Mouse (Mus musculus): Measurements from ENCODE around the gene Bmpr2.

Bmpr2 gene

DNA sequence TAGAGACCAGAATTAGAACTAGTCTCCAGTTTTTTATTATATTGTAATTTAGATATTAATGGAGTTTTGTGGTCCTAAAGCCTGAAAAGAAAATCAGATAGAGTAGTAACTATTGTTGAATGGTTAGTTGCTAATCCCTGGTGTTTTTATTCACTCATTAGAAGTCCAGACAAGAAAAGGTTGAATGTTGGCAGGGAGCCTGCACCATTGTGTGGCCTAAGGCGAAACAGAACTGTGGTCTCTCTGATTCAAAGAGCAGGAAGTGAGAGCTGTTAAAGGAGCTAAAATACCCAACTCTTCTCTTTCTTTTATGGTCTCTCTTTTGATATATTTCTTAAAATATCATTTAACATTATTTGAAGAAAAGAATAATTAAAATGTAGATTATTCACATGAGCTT is 32.1 kb downstream of the Bmpr2 start:
- CTCF ChIA-PET, result no interaction called here

DNA sequence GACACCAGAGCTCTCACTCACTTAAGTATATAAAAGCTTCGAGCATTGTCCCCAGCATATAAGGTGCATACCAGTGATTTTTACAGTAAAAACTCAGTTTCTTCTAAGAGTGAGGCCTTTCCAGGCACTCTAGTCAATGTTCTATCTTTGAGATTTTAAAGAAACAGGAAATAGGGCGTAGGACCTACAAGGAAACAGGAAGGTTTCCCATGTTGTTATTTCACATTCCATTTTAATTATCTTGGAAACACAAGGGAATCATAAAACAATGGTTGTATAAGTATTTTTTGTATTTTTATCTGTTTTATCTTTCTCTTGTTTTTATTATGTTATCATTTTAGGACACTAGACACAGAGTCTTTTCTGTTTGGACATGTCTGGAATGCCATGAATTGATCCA is 34.7 kb downstream of the Bmpr2 start:
- CTCF ChIA-PET, result no interaction called here

- CTCF ChIA-PET, result no interaction called here
These were observed 41.2 kb downstream of the Bmpr2 start for GRCm38 (mm10) chr1:59804363-59804762.

- CTCF ChIA-PET, result no interaction called here
These were observed 46.7 kb downstream of the Bmpr2 start for GRCm38 (mm10) chr1:59809921-59810320.

- CTCF ChIA-PET, result no interaction called here
These were observed 49.6 kb downstream of the Bmpr2 start for GRCm38 (mm10) chr1:59812782-59813181.

GRCm38 (mm10) chr1:59825421-59825820 is 62.2 kb downstream of the Bmpr2 start:
- CTCF ChIA-PET, result no interaction called here

- CTCF ChIA-PET, result no interaction called here
These were observed 63.4 kb downstream of the Bmpr2 start for GRCm38 (mm10) chr1:59826583-59826982.

DNA sequence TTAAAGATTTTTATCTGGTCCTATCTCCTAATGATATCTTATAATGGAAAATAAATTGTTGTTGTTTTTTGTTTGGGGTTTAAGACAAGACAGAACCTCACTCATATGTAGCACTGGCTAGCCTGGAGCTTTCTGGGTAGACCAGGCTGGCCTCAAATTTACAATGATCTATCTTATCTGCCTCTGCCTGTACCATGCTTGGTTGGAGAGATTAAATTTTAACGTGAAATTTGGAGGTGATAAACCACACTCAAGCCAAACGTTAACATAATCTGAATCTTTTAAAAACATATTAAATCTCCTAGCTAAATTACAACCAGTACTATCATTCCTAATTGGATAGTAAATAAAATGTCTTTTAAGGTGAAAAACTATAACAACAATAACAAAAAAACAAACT is 66.2 kb downstream of the Bmpr2 start:
- CTCF ChIA-PET, result no interaction called here

- CTCF ChIA-PET, result interaction anchor here (0.5 kb wide), 1 partner anchor 574 kb away, joined by 3 read pairs; no protein-coding TSS in a partner anchor
These were observed 67.0 kb downstream of the Bmpr2 start for GRCm38 (mm10) chr1:59830194-59830593.

DNA sequence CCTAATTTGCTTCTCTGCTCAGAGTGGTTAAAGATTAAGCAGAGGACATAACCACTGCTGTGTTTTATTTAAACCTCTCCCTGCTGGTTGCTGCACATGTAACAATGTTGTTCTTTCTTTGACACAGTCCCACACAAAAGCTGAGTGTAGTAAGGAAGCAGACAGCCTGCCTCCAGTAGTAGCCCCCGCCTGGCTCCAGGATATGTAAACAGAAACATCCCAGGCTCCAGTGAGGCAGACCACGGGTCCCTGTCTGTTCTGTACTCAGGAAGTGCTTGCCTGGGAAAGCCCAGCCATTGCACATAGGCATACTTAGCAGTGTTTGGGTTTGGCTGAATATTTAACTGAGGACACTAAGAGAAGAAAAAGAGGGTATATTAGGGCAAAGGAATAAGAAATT is 70.5 kb downstream of the Bmpr2 start:
- CTCF ChIA-PET, result interaction anchor here (0.6 kb wide), 1 partner anchor 284 kb away, joined by 4 read pairs; no protein-coding TSS in a partner anchor

DNA sequence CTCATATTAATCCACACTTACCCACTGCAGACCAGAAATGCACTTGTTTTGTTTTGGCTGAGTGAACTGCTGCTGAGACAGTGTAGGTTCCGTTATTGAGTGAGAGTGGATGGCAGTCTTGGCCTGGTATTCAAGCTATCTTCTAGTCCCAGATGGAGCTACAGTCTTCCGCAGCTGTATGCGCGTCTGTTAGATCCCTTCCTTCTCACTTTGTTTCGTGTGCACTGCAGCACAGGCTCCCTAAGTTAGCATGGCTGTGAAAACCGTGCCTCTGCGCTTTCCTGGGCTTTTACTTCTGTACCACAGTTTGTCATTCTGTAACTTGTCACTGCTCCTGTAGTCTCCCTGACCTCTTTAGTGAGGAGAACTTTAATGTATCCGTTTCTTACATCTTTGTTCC is 85.1 kb downstream of the Bmpr2 start:
- CTCF ChIA-PET, result no interaction called here

DNA sequence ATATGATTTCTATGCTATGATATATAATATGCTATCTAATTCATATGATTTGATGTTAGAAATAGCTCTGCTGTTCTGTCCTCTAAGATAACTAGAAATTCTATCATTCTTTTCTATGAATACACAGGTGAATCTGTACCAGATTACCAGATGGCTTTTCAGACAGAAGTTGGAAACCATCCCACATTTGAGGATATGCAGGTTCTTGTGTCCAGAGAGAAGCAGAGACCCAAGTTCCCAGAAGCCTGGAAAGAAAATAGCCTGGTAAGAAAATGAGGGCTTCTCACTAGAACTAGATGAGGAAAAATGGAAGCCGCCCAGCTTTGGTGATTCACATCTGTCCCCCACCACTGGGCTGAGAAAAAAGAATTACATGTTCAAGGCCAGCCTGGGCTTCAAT is 95.8 kb downstream of the Bmpr2 start:
- CTCF ChIA-PET, result no interaction called here

DNA sequence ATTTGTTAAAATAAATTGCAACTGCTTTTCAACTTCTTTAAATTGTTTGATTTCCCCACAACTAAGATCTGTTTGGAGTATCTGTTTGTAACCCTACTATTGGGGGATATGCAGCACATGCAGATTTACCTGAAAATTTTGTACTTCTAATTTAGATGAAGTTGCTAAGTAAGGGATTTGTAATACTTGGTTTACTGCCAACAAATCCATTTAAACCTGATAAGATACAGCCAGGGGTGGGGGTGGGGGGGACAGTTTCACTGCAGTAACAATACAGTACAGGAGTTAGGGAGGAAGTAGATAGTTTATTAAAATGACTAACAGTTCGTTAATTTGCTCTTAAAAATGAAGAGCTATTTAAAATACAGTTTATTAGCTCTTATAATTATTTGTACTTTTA is 98.9 kb downstream of the Bmpr2 start:
- CTCF ChIA-PET, result no interaction called here

GRCm38 (mm10) chr1:59868041-59868440 is 104.8 kb downstream of the Bmpr2 start:
- CTCF ChIA-PET, result no interaction called here

DNA sequence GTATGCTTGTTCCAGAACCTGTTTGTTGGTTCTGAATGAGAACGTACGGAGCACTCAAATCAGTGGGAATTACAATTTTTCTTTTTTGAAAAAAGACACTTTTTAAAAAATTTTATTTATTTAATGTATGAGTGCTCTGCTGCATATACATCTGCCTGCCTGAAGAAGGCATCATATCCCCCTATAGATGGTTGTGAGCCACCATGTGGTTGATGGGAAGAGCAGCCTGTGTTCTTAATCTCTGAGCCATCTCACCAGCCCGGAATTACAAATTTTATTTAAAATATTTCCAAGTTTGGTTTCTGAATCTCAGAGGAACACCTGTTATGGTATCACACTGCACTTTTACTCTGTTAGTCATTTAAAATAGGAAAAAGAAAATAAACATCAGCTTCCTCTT is 110.8 kb downstream of the Bmpr2 start:
- CTCF ChIA-PET, result no interaction called here

DNA sequence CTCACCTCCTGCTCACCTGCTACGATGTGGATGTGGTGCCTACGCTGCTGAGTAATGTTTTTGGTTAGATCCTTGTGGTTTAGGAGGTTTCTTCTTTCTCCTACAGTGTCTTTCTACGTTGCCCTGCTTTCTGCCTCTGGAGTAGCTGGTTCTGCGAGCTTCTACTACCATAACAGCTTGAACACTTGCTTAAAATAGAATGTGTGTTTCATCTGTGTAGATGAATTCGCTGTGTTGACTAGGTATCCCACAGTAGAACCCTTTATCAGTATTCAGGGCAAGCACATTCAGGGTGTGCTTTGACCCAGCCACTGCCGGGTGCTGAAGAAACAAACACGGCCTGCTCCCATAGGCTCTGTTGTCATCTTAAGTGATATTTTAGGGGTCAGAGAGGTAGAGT is 114.9 kb downstream of the Bmpr2 start:
- CTCF ChIA-PET, result no interaction called here

- CTCF ChIA-PET, result interaction anchor here (0.6 to 1.0 kb wide), 3 partner anchors 74 to 413 kb away, joined by 3 read pairs; no protein-coding TSS in a partner anchor
These were observed 120.3 kb downstream of the Bmpr2 start for GRCm38 (mm10) chr1:59883349-59884134.

DNA sequence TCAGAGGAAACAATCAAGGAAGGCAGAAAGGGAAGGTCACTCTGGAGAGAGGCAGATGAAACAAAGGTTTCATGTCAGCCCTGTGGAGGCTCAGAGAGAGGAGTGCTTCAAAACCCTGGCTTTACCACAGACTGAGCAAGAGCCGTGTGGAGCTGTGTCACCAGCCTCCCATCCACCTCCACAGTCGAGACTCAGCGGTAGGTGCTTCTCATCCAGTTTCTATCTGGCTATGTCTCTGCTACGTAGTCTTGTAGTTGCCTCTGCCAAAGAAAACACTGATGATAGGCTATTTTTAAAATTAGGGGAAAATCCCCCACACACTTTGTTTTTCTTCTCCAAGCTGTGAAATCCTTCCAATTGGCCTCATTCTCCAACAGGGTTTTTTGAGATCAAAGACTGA is 123.7 kb downstream of the Bmpr2 start:
- CTCF ChIA-PET, result interaction anchor here (0.6 kb wide), 1 partner anchor 27 kb away, joined by 4 read pairs; no protein-coding TSS in a partner anchor

DNA sequence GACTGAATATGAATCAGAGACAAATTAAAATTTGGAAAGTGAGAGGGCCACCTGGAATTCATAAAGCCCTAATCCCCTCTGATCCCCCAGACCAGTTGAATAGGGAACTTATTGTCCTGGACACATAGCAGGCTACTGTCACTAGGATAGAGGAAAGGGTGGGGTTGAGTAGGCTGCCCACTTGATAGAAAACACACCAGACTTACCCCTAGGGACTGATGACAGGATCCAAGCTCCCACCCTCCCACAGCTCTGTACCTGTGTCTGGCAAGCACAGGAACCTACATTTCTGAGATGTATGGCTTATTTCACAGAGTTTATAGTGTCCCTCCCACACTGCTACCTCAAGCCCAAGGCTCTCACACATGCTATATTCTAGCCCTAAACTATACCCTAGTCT is 124.8 kb downstream of the Bmpr2 start:
- CTCF ChIA-PET, result no interaction called here

DNA sequence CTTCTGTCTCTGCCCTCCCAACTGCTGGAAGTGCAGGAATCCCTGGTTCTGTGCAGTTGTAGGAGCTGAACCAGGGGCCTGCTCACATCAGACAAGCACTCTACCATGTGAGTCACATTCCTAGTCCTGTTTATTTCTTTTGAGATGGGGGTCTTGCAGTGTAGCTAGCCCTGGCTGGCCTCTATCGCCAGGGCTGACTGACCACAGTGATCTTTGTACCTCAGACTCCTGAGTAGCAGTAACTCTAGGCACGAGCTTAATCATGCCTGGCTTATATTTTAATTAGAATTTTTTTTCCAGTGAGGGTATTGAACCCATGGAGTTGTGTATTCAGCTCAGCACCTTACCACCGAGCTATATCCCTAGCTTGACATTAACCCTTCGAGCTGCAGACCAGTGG is 128.0 kb downstream of the Bmpr2 start:
- CTCF ChIA-PET, result interaction anchor here (0.6 kb wide), 1 partner anchor 198 kb away, joined by 3 read pairs; no protein-coding TSS in a partner anchor

DNA sequence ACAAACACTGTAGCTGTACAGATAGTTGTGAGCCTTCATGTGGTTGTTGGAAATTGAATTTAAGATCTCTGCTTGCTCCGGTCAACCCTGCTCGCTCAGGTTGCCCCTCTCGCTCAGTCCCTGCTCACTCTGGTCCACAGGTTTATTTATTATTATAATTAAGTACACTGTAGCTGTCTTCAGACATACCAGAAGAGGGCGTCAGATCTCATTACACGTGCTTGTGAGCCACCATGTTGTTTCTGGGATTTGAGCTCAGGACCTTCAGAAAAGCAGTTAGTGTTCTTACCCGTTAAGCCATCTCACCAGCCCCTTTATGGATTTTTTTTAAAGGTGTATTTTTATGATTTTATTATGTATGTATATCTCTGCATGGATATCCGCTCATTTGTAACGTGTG is 129.6 kb downstream of the Bmpr2 start:
- CTCF ChIA-PET, result no interaction called here

DNA sequence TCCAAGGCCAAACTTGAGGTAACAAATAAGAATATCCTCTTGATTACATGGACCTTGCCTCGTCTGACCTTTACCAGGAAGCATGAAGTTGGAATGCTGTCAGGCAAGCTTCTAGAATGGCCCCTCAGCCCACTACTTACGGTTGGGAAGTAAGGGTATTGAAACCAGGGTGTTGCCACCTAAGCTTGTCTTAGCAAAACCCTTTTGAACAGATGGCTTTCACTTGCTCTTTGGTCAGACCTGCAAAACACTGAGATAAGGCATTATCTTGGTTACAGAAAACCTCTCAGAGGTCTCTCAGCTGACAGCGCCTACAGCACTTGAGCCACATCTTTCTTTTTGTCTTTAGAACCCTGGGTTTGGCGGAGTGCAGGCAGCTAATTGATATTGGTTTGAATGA is 130.8 kb downstream of the Bmpr2 start:
- CTCF ChIA-PET, result no interaction called here

- CTCF ChIA-PET, result no interaction called here
These were observed 132.3 kb downstream of the Bmpr2 start for GRCm38 (mm10) chr1:59895456-59895855.

Measured in spleen, embryonic (tissue).